Mouse (Mus musculus) cerebellum, adult 9-10 months (tissue): ENCODE data around the gene Mrpl38.
A peak's percentile ranks its signal among the peaks of the same experiment; 100 is the strongest.
"Not testable (repeated sequence)": the region's sequence is repeated elsewhere in the genome, so short reads cannot be mapped to it uniquely, and the experiment has no call there.

ENCODE experiments used
- DNase-seq: peaks from one replicate; pipeline ENCODE4 v3.0.0; 2022

The Mrpl38 gene

GRCm38 (mm10) chr11:116143468-116143867 is 4.8 kb upstream of the Mrpl38 start:
- no peak for DNase-seq

GRCm38 (mm10) chr11:116142211-116142991 is 3.7 kb upstream of the Mrpl38 start:
- DNase-seq, result peak; percentile 39

- no peak for DNase-seq
These were observed 586 bp downstream of the Mrpl38 start for GRCm38 (mm10) chr11:116138096-116138467.

GRCm38 (mm10) chr11:116134171-116134570 is 4.5 kb downstream of the Mrpl38 start:
- DNase-seq, result no peak

GRCm38 (mm10) chr11:116133497-116133896 is 5.2 kb downstream of the Mrpl38 start:
- no peak for DNase-seq

- peak; percentile 57 for DNase-seq
These were observed 6.0 kb downstream of the Mrpl38 start for GRCm38 (mm10) chr11:116132366-116133333.

GRCm38 (mm10) chr11:116131349-116132170 is 7.1 kb downstream of the Mrpl38 start:
- peak; percentile 51 for DNase-seq

GRCm38 (mm10) chr11:116130488-116131205 is 8.0 kb downstream of the Mrpl38 start, which contains the start of gene Trim65:
Trim65 (minus strand) TSS chr11:116131128.
- DNase-seq, result peak; percentile 82

GRCm38 (mm10) chr11:116129993-116130487 is 8.6 kb downstream of the Mrpl38 start:
- no peak for DNase-seq

GRCm38 (mm10) chr11:116129091-116129790 is 9.4 kb downstream of the Mrpl38 start:
- DNase-seq, result no peak

- peak; percentile 41 for DNase-seq
These were observed 10.7 kb downstream of the Mrpl38 start for GRCm38 (mm10) chr11:116127986-116128385.

GRCm38 (mm10) chr11:116127156-116127980 is 11.3 kb downstream of the Mrpl38 start, which contains the start of gene Trim47:
Trim47 (minus strand) TSS chr11:116127210.
- peak; percentile 61 for DNase-seq

- peak; percentile 30 for DNase-seq
These were observed 12.4 kb downstream of the Mrpl38 start for GRCm38 (mm10) chr11:116126261-116126660.

- not testable (repeated sequence) for DNase-seq
These were observed 16.9 kb downstream of the Mrpl38 start for GRCm38 (mm10) chr11:116121731-116122245.

GRCm38 (mm10) chr11:116117819-116118218 is 20.8 kb downstream of the Mrpl38 start:
- no peak for DNase-seq

GRCm38 (mm10) chr11:116117241-116117640 is 21.4 kb downstream of the Mrpl38 start:
- no peak for DNase-seq

GRCm38 (mm10) chr11:116111611-116112203 is 27.0 kb downstream of the Mrpl38 start:
- no peak for DNase-seq

- no peak for DNase-seq
These were observed 27.6 kb downstream of the Mrpl38 start for GRCm38 (mm10) chr11:116111067-116111466.

- no peak for DNase-seq
These were observed 28.1 kb downstream of the Mrpl38 start for GRCm38 (mm10) chr11:116110540-116110939.
